Mouse (Mus musculus) lung, embryonic 15.5 days (tissue): ENCODE data around the gene Gnas. TPM values are rescaled to one million over a fixed set of nuclear protein-coding genes. Genes with fewer than 3 reads are reported as not detected.

ENCODE experiments used
- ATAC-seq: fragments of 200-750 bp; cut with Nextera tagmentation; 2 replicates; pipeline ENCODE4 v1.8.0; 2017; ENCODE audit warnings: moderate number of reproducible peaks, borderline replicate concordance; ENCODE audit not compliant: low FRiP score, low TSS enrichment; ENCODE audit errors: extremely low read depth
- H3K27ac ChIP-seq: fragments of 300-500 bp; sonication (generic); 2 replicates; pipeline ENCODE4 v1.5.1; 2015; ENCODE audit warnings: moderate library complexity, mild to moderate bottlenecking, inconsistent platforms
- H3K27me3 ChIP-seq: fragments of 300-500 bp; sonication (generic); 2 replicates; pipeline ENCODE4 v1.6.1; 2015; ENCODE audit warnings: inconsistent platforms
- H3K36me3 ChIP-seq: fragments of 300-500 bp; sonication (generic); 2 replicates; pipeline ENCODE4 v1.6.1; 2015; ENCODE audit warnings: inconsistent platforms
- H3K4me1 ChIP-seq: fragments of 300-500 bp; sonication (generic); 2 replicates; pipeline ENCODE4 v1.6.1; 2015; ENCODE audit warnings: inconsistent platforms
- H3K4me2 ChIP-seq: fragments of 300-500 bp; sonication (generic); 2 replicates; pipeline ENCODE4 v1.6.1; 2015; ENCODE audit warnings: inconsistent platforms, mild to moderate bottlenecking, moderate library complexity
- H3K4me3 ChIP-seq: fragments of 300-500 bp; sonication (generic); 2 replicates; pipeline ENCODE4 v1.5.1; 2015; ENCODE audit warnings: mild to moderate bottlenecking, inconsistent platforms
- H3K9ac ChIP-seq: fragments of 300-500 bp; sonication (generic); 2 replicates; pipeline ENCODE4 v1.6.1; 2015; ENCODE audit warnings: inconsistent platforms
- H3K9me3 ChIP-seq: fragments of 300-500 bp; sonication (generic); 2 replicates; pipeline ENCODE4 v1.6.1; 2016; ENCODE audit warnings: inconsistent platforms
- WGBS: fragments of 180-500 bp; shearing (Covaris S2); methylation state at CpG from one replicate; pipeline ENCODE4 v1.1.7; 2015; 5-methylcytosine and 5-hydroxymethylcytosine counted together
- polyA plus RNA-seq: library from polyadenylated mRNA; unstranded; fragments of >200 nt; fragmentation: Nextera tagmentation; extraction: Ambion mirVana; gene quantifications from 2 replicates; pipeline ENCODE4 v1.2.1, GENCODE M21; 2015

Gnas gene
- polyA plus RNA-seq, 1 experiment from 2014 or later: 2,095 TPM

- Histone ChIP-seq H3K9me3 (no peaks in the 10 kb centered on the region), H3K4me1 (peaks cover 42% of the 10 kb centered on the region), H3K27me3 (no peaks in the 10 kb centered on the region), H3K9ac (peak overlapping the region; percentile 99), H3K36me3 (peaks cover 4% of the 10 kb centered on the region; the same call in 1 of the 2 replicates), H3K4me3 (peak overlapping the region; percentile 98), H3K27ac (peak overlapping the region; percentile 98), H3K4me2 (peak overlapping the region; percentile 66)
- ATAC-seq: peak; percentile 89
- under 1% methylated on average over 80 of the region's 131 CpGs for WGBS
Measured at GRCm38 (mm10) chr2:174329663-174330615, 45.8 kb downstream of the Gnas start.

GRCm38 (mm10) chr2:174330616-174331191 is 46.6 kb downstream of the Gnas start:
- peak; percentile 44 for ATAC-seq
- WGBS: under 1% methylated on average over 45 of the region's 48 CpGs
- peaks cover 50% of the 10 kb centered on the region for H3K4me1 ChIP-seq

GRCm38 (mm10) chr2:174331282-174332030 is 47.3 kb downstream of the Gnas start:
- Histone ChIP-seq H3K9ac (peak overlapping the region; percentile 99), H3K4me3 (peak overlapping the region; percentile 98), H3K36me3 (peaks cover 7% of the 10 kb centered on the region; the same call in 1 of the 2 replicates), H3K4me1 (peaks cover 52% of the 10 kb centered on the region), H3K9me3 (no peaks in the 10 kb centered on the region), H3K4me2 (peak overlapping the region; percentile 66), H3K27me3 (no peaks in the 10 kb centered on the region), H3K27ac (peak overlapping the region; percentile 98)
- WGBS: 8% methylated on average over 12 of the region's 12 CpGs
- ATAC-seq: no peak

More at GRCm38 (mm10) chr2:174330616-174331191, 46.6 kb downstream of the Gnas start:
- Histone ChIP-seq H3K4me2 (peak overlapping the region; percentile 66), H3K27ac (peak overlapping the region; percentile 98), H3K9me3 (no peaks in the 10 kb centered on the region), H3K36me3 (peaks cover 4% of the 10 kb centered on the region; the same call in 1 of the 2 replicates), H3K27me3 (no peaks in the 10 kb centered on the region), H3K9ac (peak overlapping the region; percentile 99), H3K4me3 (peak overlapping the region; percentile 98)

- peaks cover 63% of the 10 kb centered on the region for H3K4me1 ChIP-seq
- peaks cover 12% of the 10 kb centered on the region; the same call in 1 of the 2 replicates for H3K36me3 ChIP-seq
- 28% methylated on average over 7 of the region's 7 CpGs for WGBS
- H3K9me3 ChIP-seq: no peaks in the 10 kb centered on the region
- peak overlapping the region; percentile 98; the same call in 1 of the 2 replicates for H3K4me3 ChIP-seq
- H3K9ac ChIP-seq: no peak overlapping the region
- ATAC-seq: no peak
- H3K4me2 ChIP-seq: peak overlapping the region; percentile 66
- H3K27me3 ChIP-seq: no peaks in the 10 kb centered on the region
- no peak overlapping the region for H3K27ac ChIP-seq
Measured at GRCm38 (mm10) chr2:174333239-174333890, 49.2 kb downstream of the Gnas start.

- H3K4me2 ChIP-seq: peak overlapping the region; percentile 66
- H3K4me3 ChIP-seq: no peak overlapping the region
- peaks cover 12% of the 10 kb centered on the region; the same call in 1 of the 2 replicates for H3K36me3 ChIP-seq
- ATAC-seq: no peak
- no peak overlapping the region for H3K9ac ChIP-seq
- 0 out of 2 replicates have a peak overlapping the region, but pooled peaks have one; percentile 30 for H3K27ac ChIP-seq
- H3K9me3 ChIP-seq: no peaks in the 10 kb centered on the region
- WGBS: 61% methylated on average over 10 of the region's 10 CpGs
- H3K27me3 ChIP-seq: no peaks in the 10 kb centered on the region
- peaks cover 69% of the 10 kb centered on the region for H3K4me1 ChIP-seq
Measured at GRCm38 (mm10) chr2:174334415-174334814, 50.3 kb downstream of the Gnas start.

- no peak overlapping the region for H3K4me2 ChIP-seq
- no peak overlapping the region for H3K27ac ChIP-seq
- H3K36me3 ChIP-seq: peaks cover 19% of the 10 kb centered on the region; the same call in 1 of the 2 replicates
- no peaks in the 10 kb centered on the region for H3K27me3 ChIP-seq
- no peak overlapping the region for H3K4me3 ChIP-seq
- no peaks in the 10 kb centered on the region for H3K9me3 ChIP-seq
- no peak overlapping the region for H3K9ac ChIP-seq
- 76% methylated on average over 13 of the region's 13 CpGs for WGBS
- H3K4me1 ChIP-seq: peaks cover 88% of the 10 kb centered on the region
- ATAC-seq: no peak
Measured at GRCm38 (mm10) chr2:174337275-174337674, 53.2 kb downstream of the Gnas start.

- Histone ChIP-seq H3K4me1 (peaks cover 87% of the 10 kb centered on the region), H3K36me3 (peaks cover 24% of the 10 kb centered on the region), H3K27me3 (no peaks in the 10 kb centered on the region), H3K4me2 (no peak overlapping the region), H3K27ac (no peak overlapping the region), H3K9me3 (no peaks in the 10 kb centered on the region), H3K9ac (no peak overlapping the region), H3K4me3 (no peak overlapping the region)
- no peak for ATAC-seq
- WGBS: 90% methylated on average over 1 of the region's 1 CpGs
Measured at GRCm38 (mm10) chr2:174339701-174340100, 55.6 kb downstream of the Gnas start.

GRCm38 (mm10) chr2:174340229-174340892 is 56.2 kb downstream of the Gnas start:
- Histone ChIP-seq H3K27ac (no peak overlapping the region), H3K4me2 (no peak overlapping the region), H3K4me3 (no peak overlapping the region), H3K4me1 (peaks cover 84% of the 10 kb centered on the region), H3K36me3 (peaks cover 30% of the 10 kb centered on the region), H3K9me3 (no peaks in the 10 kb centered on the region), H3K9ac (no peak overlapping the region), H3K27me3 (no peaks in the 10 kb centered on the region)
- no peak for ATAC-seq
- WGBS: 85% methylated on average over 3 of the region's 3 CpGs

GRCm38 (mm10) chr2:174340893-174341580 is 56.9 kb downstream of the Gnas start:
- ATAC-seq: no peak
- no peak overlapping the region for H3K4me2 ChIP-seq
- no peaks in the 10 kb centered on the region for H3K27me3 ChIP-seq
- peaks cover 37% of the 10 kb centered on the region for H3K36me3 ChIP-seq
- no peak overlapping the region for H3K4me3 ChIP-seq
- no peak overlapping the region for H3K9ac ChIP-seq
- H3K27ac ChIP-seq: no peak overlapping the region
- H3K4me1 ChIP-seq: peaks cover 77% of the 10 kb centered on the region
- H3K9me3 ChIP-seq: no peaks in the 10 kb centered on the region
- 67% methylated on average over 4 of the region's 4 CpGs for WGBS

GRCm38 (mm10) chr2:174342793-174343400 is 58.8 kb downstream of the Gnas start:
- Histone ChIP-seq H3K4me2 (no peak overlapping the region), H3K4me3 (no peak overlapping the region), H3K27me3 (no peaks in the 10 kb centered on the region), H3K36me3 (peaks cover 43% of the 10 kb centered on the region), H3K4me1 (peaks cover 66% of the 10 kb centered on the region), H3K9me3 (no peaks in the 10 kb centered on the region), H3K27ac (peak overlapping the region; percentile 79), H3K9ac (no peak overlapping the region; the same call in 1 of the 2 replicates)
- WGBS: 54% methylated on average over 8 of the region's 8 CpGs
- no peak for ATAC-seq
